Mouse (Mus musculus) cerebellum, adult 2 months (tissue): ENCODE data around the gene Acap3.

ENCODE experiments used
- CTCF ChIP-seq: fragments of 200-500 bp; IDR thresholded peaks from 2 replicates; pipeline ENCODE4 v1.5.1; 2011; ENCODE audit warnings: low read depth, mild to moderate bottlenecking, control low read depth, low read length, moderate library complexity, borderline replicate concordance; ENCODE audit not compliant: insufficient read depth
- POLR2A ChIP-seq: fragments of 200-500 bp; IDR thresholded peaks from 2 replicates; pipeline ENCODE4 v1.6.1; 2011; ENCODE audit warnings: low read length, control low read depth, borderline replicate concordance; ENCODE audit not compliant: insufficient read depth

GRCm38 (mm10) chr4:155861787-155862186 is 29.8 kb upstream of the Acap3 start:
- TF ChIP-seq POLR2A (no peak), CTCF (no peak)
